Mouse (Mus musculus) monocyte, adult 2 months (primary cell): ENCODE results near the gene Map7d1.
"Not testable (repeated sequence)": the region's sequence is repeated elsewhere in the genome, so short reads cannot be mapped to it uniquely, and the experiment has no call there.

Experiments used
- DNase-seq, 2 experiments: peaks; one replicate each; pipeline ENCODE4 v3.0.0; 2022; ENCODE audit warnings: low spot score in 2 of 2, low read depth in 1 of 2

The Map7d1 gene

DNA sequence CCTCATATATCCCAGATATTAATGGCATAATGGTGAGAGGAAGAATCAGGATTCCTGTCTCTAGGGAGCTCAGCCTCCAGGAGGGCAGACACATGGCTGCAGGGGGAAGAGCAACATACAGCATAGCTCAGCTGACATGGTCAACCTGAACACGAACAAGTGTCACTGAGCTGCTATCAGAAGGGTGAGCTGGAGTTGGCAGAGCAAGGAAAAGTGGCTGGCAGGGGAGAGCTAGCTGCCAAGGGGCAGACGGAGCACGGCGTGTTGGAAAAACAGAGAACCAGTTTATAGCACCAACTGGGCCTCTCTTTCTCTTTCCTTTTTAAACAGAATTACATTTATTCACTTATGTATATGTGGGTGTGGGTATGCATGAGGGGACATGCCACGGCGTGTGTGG lies 13.6 kb downstream of the Map7d1 start:
- no peak for DNase-seq

DNA sequence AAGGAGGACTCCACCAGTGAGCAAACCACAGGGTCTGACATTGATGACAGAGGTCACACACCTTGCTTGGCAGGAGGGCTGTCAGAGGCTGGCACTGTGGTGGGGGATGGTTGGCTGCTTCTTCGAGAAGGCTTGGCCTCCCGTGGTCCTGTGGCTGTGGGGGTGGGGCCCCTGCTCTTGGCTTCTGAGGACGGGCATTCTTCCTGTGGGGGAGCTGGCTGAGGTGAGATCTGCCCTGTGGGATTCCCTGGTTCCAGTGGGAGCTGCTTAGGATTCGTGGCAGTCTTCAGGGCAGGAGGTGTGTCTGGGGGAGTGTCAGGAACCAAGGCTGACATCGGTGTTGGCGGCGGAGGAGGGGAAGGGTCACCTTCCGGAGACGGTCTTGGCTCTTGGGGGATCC lies 14.2 kb downstream of the Map7d1 start:
- DNase-seq: no peak

DNA sequence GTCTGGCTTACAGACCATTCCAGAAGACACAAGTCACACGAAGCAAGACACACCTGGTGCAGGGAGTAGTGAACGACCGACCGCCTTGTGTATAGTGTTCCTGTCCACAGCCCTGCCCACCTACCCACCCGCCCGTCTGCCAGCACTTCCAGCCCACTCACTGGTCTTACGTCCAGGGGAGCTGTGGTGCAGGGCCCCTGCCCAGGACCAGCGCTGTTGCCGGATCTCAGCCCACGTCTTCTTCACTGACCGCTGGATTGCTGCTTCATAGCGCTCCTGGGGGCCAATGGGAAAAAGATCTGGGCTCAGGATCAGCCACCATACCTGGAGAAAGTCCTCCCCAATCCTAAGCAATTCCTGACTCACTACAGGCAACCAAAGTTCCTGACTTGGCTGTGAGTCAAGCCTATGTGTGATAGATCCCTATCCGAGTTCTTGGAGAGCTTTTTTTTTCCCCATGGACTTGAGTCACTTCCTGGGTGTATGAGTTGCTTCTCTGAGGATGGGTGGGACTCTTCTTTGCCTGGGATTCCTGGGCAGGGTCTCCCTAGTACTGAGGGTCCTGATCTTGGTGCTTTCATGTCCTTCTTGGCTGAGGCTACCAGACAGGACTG lies 16.2 kb downstream of the Map7d1 start:
- DNase-seq: no peak

DNA sequence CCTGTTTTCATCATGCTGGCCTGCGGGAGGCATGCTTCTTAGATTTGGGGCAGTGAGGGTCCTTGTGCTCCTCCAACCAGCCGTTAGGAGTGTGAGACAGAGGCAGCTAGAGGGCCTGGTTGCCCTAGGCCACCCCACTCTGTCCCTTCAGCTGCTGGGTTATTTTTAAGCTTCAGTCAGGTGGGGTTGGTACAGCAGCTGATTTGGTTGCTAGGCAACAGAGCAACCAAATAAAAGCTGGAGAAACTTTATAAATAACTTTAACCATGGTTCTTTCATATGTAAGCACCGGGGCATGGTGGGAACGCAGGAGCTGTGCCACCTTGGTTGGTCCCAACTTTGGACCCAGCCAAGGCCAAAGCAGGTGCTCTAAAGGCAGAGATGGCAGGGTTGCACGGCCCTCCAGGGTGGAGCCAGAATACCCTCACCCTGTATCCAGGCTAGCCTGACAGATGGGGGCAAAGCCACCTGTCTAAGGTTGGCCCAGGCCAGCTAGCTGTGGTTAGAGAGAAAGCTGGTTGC lies 18.4 kb downstream of the Map7d1 start:
- no peak for DNase-seq

DNA sequence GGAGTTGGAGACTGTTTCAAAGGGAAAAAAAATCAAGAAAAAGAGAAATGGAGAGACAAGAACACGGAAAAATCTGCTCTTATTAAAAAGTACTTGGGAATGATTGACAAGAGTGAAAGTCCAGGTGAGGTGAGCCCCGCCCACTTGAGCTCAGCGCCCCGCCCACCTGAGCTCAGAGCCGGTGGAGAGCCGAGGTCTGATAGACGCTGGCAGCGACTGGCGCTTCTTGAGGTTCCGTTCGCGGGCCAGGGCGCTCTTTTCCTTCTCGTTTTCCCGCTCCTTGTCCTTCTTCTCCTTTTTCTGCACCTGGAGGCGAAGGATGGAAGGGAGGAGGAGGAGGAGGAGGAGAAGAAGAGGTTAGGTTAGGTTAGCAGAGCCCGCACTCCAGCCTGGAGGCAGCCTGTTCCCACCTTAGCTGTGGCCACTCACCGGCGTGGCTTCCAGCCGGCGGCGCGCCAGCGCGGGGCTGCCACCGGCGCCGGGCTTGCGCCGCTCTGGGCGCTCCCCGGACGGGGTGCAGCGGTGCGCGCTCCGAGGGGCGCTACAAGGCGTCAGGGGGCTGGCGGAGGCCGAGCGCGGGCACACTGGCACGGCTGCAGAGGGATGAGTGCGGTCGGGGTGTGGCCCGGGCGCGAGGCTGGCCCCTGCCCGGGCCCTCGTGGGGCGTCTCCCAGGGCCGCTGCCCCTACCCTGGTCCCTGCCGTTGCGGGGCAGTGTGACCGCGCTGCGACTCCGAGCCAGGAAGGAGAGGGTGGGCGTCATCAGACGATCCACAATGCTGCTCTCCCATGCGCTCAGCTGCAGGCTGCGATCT lies 19.5 kb downstream of the Map7d1 start:
- no peak for DNase-seq

DNA sequence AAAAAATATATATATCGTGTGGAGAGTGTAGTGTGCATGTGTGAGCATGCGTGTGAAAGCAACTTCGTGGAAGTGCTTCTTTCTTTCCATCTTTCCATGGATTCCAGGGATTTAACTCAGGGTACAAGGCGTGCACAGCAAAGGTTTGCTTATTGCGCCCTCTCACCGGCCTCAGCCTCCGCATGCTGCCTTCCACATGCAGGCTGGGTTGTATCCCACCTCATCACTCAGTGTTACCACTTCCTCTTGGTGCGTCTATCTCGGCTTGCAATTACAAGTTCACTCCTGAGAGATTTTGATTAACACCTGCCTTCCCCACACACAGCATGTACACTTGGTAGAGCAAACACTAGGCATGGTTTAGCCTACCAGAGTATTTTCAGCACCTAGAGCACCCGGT lies 21.0 kb downstream of the Map7d1 start:
- DNase-seq: no peak

DNA sequence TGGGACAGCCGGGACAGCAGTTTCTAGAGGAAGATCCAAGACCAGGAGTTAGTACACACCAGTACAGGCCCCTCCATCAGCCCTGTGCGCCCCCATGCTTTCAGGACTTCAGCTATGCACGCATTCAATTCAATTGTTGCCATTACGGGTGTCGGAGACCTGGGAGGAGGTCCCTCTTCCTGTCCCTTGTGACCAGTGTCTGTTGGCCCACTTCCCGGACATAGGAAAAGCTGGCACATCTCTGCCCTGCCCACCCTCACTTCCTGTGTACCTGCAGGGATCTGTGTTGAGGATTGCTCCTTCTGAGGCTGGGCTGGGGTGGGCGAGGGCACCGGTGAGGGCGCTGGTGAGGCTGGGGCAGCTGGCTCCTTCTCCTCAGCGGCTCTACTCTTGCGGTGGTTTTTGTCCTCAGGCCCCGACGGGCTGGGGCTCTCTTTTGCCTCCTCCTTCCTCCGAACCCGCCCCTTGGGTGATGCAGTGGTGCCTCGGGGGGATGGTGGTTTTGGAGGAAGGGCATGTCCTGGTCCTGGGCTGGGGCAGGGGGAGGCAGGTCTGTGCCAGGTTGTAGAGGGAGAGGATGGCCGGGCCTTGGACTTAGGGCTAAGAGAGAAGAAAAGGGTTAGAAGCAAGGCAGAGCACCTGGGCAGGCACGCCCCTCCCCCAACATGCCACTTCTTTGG lies 21.5 kb downstream of the Map7d1 start:
- no peak for DNase-seq

DNA sequence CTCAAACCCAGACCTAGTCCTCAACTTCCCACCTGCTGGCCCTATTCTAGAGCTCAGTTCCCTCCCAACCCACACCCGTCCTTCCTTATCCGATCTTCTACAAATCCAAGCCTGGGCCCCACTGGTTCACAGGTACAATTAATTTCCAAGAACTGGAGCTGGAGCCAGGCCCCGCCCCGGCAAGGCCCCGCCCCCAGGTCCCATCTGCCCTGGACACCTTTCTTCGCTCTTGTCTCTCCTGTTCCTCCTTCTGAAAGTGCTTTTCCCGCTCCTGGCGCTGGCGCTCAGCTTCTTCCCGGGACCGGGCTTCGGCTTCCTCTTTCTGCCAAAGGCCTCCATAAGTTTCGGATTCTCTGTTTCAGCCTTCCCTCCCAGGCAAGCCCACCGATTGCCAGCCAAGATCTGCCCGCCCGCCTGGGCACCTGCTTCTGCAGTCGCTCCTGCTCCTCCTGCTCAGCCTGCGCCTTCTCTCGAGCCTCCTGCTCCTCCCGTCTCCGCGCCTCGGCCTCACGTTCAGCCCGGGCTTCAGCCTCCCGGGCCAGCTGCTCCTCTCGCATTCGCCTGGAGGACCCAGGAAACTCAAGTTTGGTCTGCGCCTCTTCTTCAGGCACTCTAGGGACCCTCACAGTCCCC lies 22.4 kb downstream of the Map7d1 start:
- DNase-seq: no peak

DNA sequence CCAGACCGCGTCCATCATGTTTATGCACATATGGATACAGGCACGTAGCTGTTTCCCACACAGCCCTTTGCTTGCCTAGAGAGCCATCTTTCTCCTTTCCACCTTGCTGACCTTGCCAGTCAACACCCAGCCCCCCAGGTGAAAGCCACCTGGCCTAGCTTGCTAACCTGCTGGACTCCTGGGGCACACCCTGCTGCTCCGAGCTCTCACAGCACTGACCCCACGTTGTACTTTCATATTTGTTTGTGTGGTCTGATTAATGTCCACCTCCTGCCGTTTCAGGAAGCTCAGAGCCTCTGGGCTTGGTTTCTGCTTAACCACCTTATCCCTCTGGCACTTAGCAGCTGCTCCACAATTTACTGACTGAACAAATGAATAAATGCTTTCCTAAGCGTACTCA lies 26.2 kb downstream of the Map7d1 start:
- DNase-seq: no peak

DNA sequence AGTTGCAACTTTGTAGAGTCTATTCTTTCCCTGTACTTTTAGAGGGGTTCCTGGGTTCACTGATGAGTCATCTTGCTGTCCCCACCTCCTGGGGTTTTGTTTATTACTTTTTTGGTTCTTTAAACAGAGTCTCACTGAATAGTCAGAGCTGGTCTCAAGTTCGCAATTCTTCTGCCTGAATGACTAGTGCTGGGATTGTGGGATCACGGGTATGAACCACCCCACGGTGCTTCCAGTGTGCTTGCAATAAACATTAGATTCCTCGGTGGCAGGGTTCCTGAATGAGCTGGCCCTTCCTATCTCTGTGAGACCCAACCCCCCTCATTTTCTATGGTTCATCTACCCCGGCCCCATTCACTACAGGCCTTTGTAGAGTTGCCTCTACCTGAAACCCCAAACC lies 28.0 kb downstream of the Map7d1 start:
- DNase-seq: no peak

DNA sequence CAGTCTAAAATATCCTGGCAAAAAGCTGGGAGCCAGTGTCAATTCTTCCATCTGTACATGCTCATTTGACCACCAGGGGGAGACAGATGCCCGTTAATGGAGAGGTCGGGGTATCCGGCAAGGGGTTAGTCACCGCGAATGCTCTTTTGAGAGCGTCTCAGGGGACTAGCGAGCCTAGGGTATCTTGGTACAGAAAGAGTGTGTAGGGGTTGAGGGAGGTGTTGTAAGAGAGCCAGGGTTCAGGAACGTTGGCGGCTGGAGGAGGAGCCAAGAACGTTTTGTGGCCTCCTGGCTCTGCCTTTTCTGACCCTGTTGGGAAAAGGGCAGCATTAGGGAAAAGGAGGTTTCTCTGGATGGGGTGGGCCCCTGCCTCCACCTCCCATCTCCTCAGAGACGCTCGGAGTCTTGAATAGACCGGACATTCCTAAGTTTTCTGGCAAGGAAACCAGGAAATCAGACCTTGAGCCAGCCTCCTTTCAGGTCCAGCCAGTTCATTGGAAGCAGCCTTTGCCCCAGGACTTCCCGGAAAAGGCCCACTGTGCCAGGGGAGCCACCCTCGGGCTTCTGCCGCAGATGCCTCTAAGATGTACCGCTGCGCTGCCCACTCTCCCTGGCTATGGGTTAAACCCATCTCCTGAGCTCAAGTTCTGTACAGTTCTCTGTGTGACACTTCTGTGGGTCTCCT lies 28.9 kb downstream of the Map7d1 start:
- peak; percentile 51 to 78 for DNase-seq

DNA sequence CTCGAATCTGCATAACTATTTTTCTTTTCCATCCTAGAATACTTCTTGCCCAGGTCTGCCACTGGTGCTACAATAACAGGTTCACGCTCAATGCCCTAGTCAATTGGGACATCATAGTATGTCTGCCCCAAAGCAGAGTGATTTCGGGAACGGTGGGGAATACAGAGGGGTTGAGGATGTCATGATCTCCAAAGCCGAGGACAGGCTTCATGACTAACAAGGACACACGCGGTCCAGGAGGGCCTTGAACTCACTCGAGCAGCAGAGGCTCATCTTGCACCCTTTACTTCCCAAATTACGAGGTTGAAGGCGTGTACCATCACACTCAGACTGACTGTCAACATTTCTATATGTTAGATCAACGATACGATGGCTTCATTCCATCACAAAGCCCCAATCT lies 29.5 kb downstream of the Map7d1 start:
- no peak for DNase-seq

DNA sequence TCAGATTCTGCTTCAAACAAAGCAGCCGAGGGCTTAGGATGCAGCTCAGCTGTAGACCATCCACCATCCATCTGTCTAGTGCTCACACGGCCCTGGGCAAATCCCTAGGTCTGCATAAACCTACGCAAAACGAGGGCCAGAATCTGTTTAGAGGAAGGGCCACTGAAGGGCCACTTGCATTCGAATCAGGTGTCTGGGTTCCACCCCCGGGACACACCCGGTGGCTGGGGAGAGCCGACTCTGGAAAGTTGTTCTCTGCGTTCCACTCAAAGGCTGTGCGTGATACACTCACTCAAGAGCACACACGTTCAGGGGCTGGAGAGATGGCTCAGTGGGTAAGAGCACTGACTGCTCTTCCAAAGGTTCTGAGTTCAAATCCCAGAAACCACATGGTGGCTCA lies 33.5 kb downstream of the Map7d1 start:
- DNase-seq: no peak

DNA sequence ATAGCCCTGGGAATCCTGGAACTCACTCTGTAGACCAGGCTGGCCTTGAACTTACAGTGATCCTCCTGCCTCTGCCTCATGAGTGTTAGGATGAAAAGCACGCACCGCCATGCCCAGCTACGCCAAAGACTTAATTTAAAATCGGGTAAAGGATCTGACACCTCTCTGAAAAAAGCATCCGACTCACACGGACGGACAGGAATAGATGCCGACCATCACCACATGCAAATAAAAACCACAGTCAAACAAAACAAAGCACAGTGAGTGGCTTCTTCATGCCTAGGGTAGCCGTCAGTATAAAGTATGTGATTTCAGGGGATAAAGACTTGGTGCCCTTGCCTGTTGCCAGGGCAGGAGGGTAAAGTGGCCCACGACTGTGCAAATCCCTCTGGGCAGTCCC lies 36.1 kb downstream of the Map7d1 start:
- no peak for DNase-seq

DNA sequence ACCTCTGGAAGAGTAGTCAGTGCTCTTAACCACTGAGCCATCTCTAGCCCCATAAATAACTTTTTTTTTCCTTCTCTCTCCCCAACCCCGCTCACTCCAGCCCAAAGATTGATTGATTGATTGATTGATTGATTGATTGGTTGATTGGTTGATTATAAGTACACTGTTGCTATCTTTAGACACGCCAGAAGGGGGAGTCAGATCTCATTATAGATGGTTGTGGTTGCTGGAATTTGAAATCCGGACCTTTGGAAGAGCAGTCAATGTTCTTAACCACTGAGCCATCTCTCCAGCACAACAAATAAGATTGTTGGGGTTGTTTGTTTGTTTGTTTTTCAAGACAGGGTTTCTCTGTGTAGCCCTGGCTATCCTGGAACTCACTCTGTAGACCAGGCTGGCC lies 36.6 kb downstream of the Map7d1 start:
- not testable (repeated sequence) for DNase-seq

DNA sequence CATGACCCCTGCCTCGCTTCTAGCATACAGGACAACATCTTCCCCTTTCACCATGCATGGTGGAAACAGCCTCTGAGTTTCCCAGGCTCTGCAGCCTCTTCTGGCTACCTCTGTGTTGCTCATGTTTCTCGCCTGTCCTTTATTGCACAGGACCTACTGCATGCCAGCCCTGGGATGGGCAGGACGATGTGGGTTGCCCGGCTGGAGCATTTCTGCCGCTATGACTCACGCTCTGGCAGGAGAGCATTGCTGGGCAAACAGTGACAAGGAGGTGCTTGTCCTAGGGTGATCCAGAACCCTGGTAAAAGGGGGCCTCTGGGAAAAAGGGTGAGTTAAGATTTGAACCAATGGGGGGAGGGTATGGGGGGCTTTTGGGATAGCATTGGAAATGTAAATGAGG lies 38.4 kb downstream of the Map7d1 start:
- DNase-seq: no peak

DNA sequence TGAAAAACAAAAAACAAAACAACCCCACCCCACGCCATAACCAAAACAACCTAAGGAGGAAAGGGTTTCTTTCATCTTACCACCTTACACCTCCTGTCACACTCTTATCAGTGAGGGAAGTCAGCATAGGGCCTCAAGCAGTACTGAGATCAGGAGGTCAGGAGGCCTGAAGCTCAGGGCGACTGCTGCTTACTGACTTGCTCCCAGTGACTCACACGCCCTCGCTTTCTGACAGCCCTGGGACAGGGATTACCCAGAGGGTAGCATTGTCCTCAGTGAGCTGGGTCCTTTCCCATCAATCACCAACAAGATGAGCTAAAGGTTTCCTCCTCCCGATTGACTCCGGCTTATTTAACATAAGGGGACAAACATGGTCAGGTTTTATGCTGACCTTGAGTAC lies 49.1 kb downstream of the Map7d1 start:
- DNase-seq: no peak

DNA sequence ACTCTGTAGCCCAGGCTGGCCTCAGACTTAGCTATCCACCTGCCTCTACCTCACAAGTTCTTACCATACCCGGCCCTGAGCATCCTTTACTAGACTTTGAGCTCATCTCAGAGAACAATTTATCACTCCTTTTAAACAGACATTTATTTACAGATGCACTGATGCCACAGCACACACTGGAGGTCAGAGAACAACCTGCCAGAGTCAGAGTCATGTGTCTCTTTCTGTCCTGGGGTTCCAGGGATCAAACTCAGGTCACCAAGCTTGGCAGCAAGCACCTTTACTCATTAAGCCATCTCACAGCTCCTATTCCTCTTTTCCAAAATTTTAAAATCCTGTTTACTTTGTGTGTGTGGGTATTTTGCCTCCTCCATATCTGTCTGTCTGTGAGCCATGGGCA lies 50.8 kb downstream of the Map7d1 start:
- no peak for DNase-seq

DNA sequence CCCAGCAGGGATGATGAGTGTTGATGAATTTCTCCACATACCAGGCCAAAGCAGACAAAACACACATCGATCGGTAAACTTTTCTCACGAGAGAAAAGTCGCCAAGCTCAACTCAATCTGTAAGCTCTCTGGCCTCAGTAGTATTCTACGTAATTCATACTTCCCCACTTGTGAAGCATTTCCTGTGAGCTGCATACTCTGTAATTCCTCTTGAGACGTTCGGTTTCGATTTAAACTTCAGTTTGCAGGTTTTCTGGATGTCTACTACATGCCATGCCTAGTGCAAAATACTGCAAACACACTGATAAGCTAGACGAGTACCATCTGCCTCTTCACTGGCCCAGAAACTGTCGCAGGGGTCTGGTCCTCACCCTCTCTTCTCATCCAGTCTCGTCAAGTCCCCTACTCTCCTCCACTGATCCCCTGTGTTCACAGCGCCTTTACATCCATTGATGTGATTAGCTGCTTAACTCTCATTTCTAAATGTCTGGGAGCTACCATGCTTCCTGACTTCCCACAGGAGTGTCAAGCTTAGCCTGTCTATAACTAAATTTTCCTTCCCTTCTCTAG lies 51.4 kb downstream of the Map7d1 start:
- no peak for DNase-seq

DNA sequence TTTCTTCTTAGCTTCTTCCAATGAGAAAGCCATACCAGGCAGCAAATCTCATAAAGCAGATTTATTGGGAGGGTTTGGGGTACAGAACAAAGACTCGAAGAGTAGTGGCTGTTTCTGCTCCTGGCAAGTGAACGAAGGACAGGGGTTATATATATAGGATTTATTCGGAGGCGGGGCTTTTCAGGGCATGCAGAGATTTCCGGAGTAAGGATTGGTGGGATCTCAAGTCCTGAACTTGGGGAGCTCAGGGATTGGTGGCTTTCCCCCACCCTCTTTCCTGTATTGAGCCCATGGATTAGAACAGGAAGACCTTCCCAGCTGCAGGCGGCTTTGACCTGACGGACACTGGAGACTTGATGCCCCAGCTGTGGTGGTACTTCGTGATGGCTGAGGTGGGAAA lies 52.1 kb downstream of the Map7d1 start:
- DNase-seq: no peak
